Mouse (Mus musculus) thymus, adult 2 months (tissue): Measurements from ENCODE around the gene Dyrk1a.

Source experiments
- CTCF ChIP-seq: fragments of 200-500 bp; IDR thresholded peaks from 2 replicates; pipeline ENCODE4 v1.5.1; 2012; ENCODE audit warnings: mild to moderate bottlenecking, control low read depth, low read length, moderate library complexity, borderline replicate concordance; ENCODE audit not compliant: control insufficient read depth, poor library complexity, insufficient read depth; ENCODE audit errors: extremely low read depth
- POLR2A ChIP-seq: fragments of 200-500 bp; IDR thresholded peaks from 2 replicates; pipeline ENCODE4 v1.6.1; 2012; ENCODE audit warnings: mild to moderate bottlenecking, low read length, control low read depth, moderate library complexity; ENCODE audit not compliant: control insufficient read depth, poor library complexity, insufficient read depth; ENCODE audit errors: extremely low read depth

DNA sequence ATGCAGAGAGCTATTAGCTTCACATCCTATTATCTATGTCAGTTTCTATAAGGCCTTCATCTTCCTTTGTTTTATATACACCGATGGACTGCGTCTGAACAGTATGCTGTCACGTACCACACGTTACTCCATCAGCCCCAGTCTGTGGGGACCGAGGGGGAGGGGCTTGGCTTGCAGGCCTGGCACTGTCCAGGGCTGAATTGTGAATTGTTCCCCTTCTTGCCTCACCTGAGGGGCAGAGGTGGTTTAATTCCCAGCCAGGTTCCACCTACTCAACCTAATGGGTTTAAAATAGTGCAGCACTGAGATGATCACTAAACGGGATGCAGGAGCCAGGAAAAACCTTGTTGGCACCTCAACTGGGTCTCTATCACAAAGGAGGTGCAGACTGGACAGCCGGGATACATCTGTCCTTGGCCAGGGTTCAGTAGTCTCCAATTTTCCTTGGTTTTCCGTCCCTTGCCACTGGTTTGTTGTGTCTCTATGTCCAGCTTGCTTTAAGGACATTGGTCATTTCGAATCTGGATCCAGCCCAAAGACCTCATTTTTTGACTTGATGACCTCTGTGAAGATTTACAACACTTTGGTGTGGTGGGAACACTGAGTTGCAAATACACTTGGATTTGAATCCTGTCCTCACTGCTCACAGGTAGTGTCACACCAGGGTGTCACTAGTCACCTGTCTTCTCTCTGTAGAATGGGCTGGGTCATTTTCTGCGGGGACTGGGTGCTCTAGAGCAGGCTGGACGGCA lies 2.8 kb upstream of the Dyrk1a start:
- TF ChIP-seq POLR2A (no peak), CTCF (no peak)
